Mouse (Mus musculus) erythroblast, embryonic 14.5 days (primary cell): Measurements from ENCODE around the gene Tubb1.

ENCODE experiments used
- GATA1 ChIP-seq: IDR thresholded peaks from 2 replicates; pipeline ENCODE4 v1.6.1; 2012; ENCODE audit warnings: low read length, inconsistent platforms, mixed read lengths
- TAL1 ChIP-seq: IDR thresholded peaks from 3 replicates; pipeline ENCODE4 v1.6.1; 2012; ENCODE audit warnings: low read length, inconsistent platforms, mixed read lengths

DNA sequence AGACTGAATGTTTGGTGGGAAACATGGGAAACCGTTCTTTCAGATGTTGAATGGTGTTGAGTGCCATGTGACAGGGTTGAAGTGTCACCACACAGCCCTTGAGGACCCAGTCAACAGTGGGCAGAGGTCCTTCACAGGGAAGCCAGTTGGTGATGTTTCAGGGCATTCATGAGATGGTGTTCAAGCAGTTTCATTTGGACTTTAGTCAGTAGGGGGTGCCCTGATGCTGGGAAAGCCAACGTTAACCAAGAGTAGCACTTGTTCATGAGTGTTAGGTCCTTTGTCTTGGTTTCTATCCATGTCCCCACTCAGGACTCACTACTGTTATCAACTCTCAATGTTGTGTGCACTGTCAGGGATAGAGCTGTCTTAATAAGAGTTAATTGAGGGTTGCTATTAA lies 42.4 kb downstream of the Tubb1 start:
- no peak for TF ChIP-seq GATA1
- no peak for TF ChIP-seq TAL1
